ENCODE assay signal across 14 mouse cellular contexts in the genomic region with DNA sequence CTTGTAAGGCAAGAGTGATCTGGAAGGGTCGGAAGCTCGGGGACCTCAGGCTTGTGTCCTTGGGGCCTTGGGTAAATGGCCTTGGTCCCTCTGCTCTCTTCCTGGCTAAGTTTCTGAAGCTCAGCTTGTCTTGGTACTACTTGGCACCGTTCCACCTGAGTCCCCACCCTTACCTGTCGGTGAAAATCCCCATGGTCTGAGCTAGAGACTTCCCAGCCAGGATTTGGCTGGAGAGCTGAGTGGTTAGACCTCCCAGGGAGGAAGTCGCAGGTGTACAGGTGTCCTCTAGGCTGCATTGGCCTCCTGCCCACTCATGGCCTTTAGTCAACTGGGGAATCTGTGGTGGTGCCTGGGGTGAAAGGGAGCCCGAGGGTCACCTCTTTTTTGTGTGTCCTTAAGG. TPM values are rescaled to one million over a fixed set of nuclear protein-coding genes. Genes with fewer than 3 reads are reported as not detected.
DNase-seq lines count a peak whose midpoint lies in the region; ATAC-seq and TF ChIP-seq lines count a peak whose summit lies in the region.
"Had no signal": no experiment of that assay in that cellular context is flagged by ENCODE, and none has a peak within 500 bp of the region (broad histone marks: within the 10 kb centered on the region; RNA-seq: fewer than 3 reads in every experiment).

No protein-coding gene starts in this region.

- ATAC-seq in heart, embryonic 16.5 days (replicated peaks; ENCODE audit: extremely low read depth, insufficient read depth, low FRiP score) = no peak
- ATAC-seq in lung, postnatal 0 days = no peak
- ATAC-seq in stomach, embryonic 16.5 days (ENCODE audit: insufficient read depth, low FRiP score) = no peak
- ATAC-seq in forebrain, embryonic 12.5 days (ENCODE audit: low FRiP score) = no peak
- ATAC-seq: activated CD4-positive, CD25-positive, alpha-beta regulatory T cell, adult 4 months; hindbrain, postnatal 0 days had no signal

- no peaks in the 10 kb centered on the region for H3K36me3 ChIP-seq in heart, embryonic 16.5 days (ENCODE audit: control insufficient read depth, insufficient read depth)
- no peaks in the 10 kb centered on the region for H3K36me3 ChIP-seq in lung, postnatal 0 days (ENCODE audit: insufficient read depth, low read length)
- H3K36me3 ChIP-seq in stomach, embryonic 16.5 days (ENCODE audit: control insufficient read depth, insufficient read depth, low read length) = no peaks in the 10 kb centered on the region
- H3K36me3 ChIP-seq in forebrain, embryonic 12.5 days (replicated peaks) = no peaks in the 10 kb centered on the region

- peaks cover 11% of the 10 kb centered on the region for H3K4me1 ChIP-seq in heart, embryonic 16.5 days (ENCODE audit: control insufficient read depth, insufficient read depth, low read length)
- H3K4me1 ChIP-seq in lung, postnatal 0 days (ENCODE audit: insufficient read depth, low read depth, low read length) = peaks cover 7% of the 10 kb centered on the region; the same call in 1 of the 2 replicates
- peaks cover 18% of the 10 kb centered on the region for H3K4me1 ChIP-seq in embryonic fibroblast, embryonic 13.5 days (ENCODE audit: control insufficient read depth, insufficient read depth, low read length)
- H3K4me1 ChIP-seq in stomach, embryonic 16.5 days (ENCODE audit: control insufficient read depth, insufficient read depth, low read length) = peaks cover 12% of the 10 kb centered on the region
- peaks cover 2% of the 10 kb centered on the region for H3K4me1 ChIP-seq in forebrain, embryonic 12.5 days

- TF ChIP-seq CTCF in lung, postnatal 0 days (IDR thresholded peaks at IDR 0.05) = no peak
- TF ChIP-seq CTCF in embryonic fibroblast, embryonic 13.5 days (IDR thresholded peaks at IDR 0.05; ENCODE audit: borderline replicate concordance, insufficient read depth, low read length) = no peak

- no peak for TF ChIP-seq EP300 in lung, postnatal 0 days (IDR thresholded peaks at IDR 0.05)

- H3K4me2 ChIP-seq in heart, embryonic 16.5 days (ENCODE audit: low read depth, low read length) = no peak overlapping the region
- no peak overlapping the region for H3K4me2 ChIP-seq in lung, postnatal 0 days (replicated peaks; ENCODE audit: low read depth, low read length)
- no peak overlapping the region for H3K4me2 ChIP-seq in stomach, embryonic 16.5 days (ENCODE audit: low read depth, low read length)
- no peak overlapping the region for H3K4me2 ChIP-seq in forebrain, embryonic 12.5 days

- DNase-seq in heart, adult 9 months (ENCODE audit: low spot score in 2 of 2) = no peak
- DNase-seq in lung, postnatal 0 days (ENCODE audit: low spot score) = no peak
- no peak for DNase-seq in lung, postnatal 36 days
- DNase-seq: cerebellum, adult 18-20 months; thymus, postnatal 14 days had no signal

- 82% methylated on average over 6 of the region's 6 CpGs for WGBS in heart, embryonic 16.5 days
- WGBS in lung, postnatal 0 days = 77% methylated on average over 6 of the region's 6 CpGs
- WGBS in stomach, embryonic 16.5 days = 84% methylated on average over 6 of the region's 6 CpGs
- WGBS in forebrain, embryonic 12.5 days = 92% methylated on average over 6 of the region's 6 CpGs

- TF ChIP-seq POLR2A in embryonic fibroblast, embryonic 13.5 days (IDR thresholded peaks at IDR 0.05; ENCODE audit: low read depth, low read length) = no peak

- no peak overlapping the region for H3K4me3 ChIP-seq in heart, embryonic 16.5 days (ENCODE audit: low read length)
- H3K4me3 ChIP-seq in lung, postnatal 0 days (ENCODE audit: low read depth, low read length) = no peak overlapping the region
- H3K4me3 ChIP-seq in embryonic fibroblast, embryonic 13.5 days (ENCODE audit: insufficient read depth, low read length) = no peak overlapping the region
- no peak overlapping the region for H3K4me3 ChIP-seq in stomach, embryonic 16.5 days (replicated peaks; ENCODE audit: low read length)
- no peak overlapping the region for H3K4me3 ChIP-seq in forebrain, embryonic 12.5 days (replicated peaks)

- H3K9ac ChIP-seq in heart, embryonic 16.5 days (ENCODE audit: low read length) = no peak overlapping the region
- no peak overlapping the region for H3K9ac ChIP-seq in lung, postnatal 0 days (replicated peaks; ENCODE audit: low read depth)
- H3K9ac ChIP-seq in stomach, embryonic 16.5 days (ENCODE audit: low read length) = peak overlapping the region; percentile 36; the same call in 1 of the 2 replicates
- H3K9ac ChIP-seq in forebrain, embryonic 12.5 days = no peak overlapping the region
- H3K9ac ChIP-seq: liver, embryonic 14.5 days had no signal

- H3K27ac ChIP-seq in heart, embryonic 16.5 days (ENCODE audit: low read length) = peak overlapping the region; percentile 82
- peak overlapping the region; percentile 79 for H3K27ac ChIP-seq in lung, postnatal 0 days (ENCODE audit: low read length)
- peak overlapping the region; percentile 94 for H3K27ac ChIP-seq in embryonic fibroblast, embryonic 13.5 days (ENCODE audit: insufficient read depth, low read length)
- H3K27ac ChIP-seq in stomach, embryonic 16.5 days (ENCODE audit: low read length) = peak overlapping the region; percentile 82; the same call in 1 of the 2 replicates
- H3K27ac ChIP-seq in forebrain, embryonic 12.5 days = no peak overlapping the region
- H3K27ac ChIP-seq: hindbrain, postnatal 0 days; liver, embryonic 14.5 days had no signal

- no peaks in the 10 kb centered on the region for H3K9me3 ChIP-seq in heart, embryonic 16.5 days (replicated peaks; ENCODE audit: control insufficient read depth, low read length)
- no peaks in the 10 kb centered on the region for H3K9me3 ChIP-seq in lung, postnatal 0 days (ENCODE audit: low read length)
- no peaks in the 10 kb centered on the region for H3K9me3 ChIP-seq in stomach, embryonic 16.5 days (replicated peaks; ENCODE audit: control insufficient read depth, low read length)
- no peaks in the 10 kb centered on the region for H3K9me3 ChIP-seq in forebrain, embryonic 12.5 days
- H3K9me3 ChIP-seq: megakaryocyte, embryonic 14.5 days had no signal

- H3K27me3 ChIP-seq in heart, embryonic 16.5 days (ENCODE audit: control insufficient read depth, insufficient read depth, low read length) = no peaks in the 10 kb centered on the region
- no peaks in the 10 kb centered on the region for H3K27me3 ChIP-seq in lung, postnatal 0 days (replicated peaks; ENCODE audit: insufficient read depth, low read length)
- no peaks in the 10 kb centered on the region for H3K27me3 ChIP-seq in stomach, embryonic 16.5 days (ENCODE audit: control insufficient read depth, insufficient read depth, low read length)
- no peaks in the 10 kb centered on the region for H3K27me3 ChIP-seq in forebrain, embryonic 12.5 days
- H3K27me3 ChIP-seq: CH12.LX had no signal

RNA-seq across cellular contexts. Expression of a gene that starts 32.8 kb away (rescaled TPM):
- polyA plus RNA-seq in heart, embryonic 16.5 days (2015; fragmentation: Nextera tagmentation; extraction: Ambion mirVana) = 12.5 and 20.6 TPM in 2 replicates
- polyA plus RNA-seq in lung, postnatal 0 days (2015; fragmentation: Nextera tagmentation; extraction: Ambion mirVana) = 55.4 and 63.0 TPM in 2 replicates
- polyA plus RNA-seq in embryonic fibroblast, embryonic 13.5 days (2011; ENCODE audit: insufficient read length, low read depth, missing spikeins) = 73.0 and 82.3 TPM in 2 replicates
- polyA plus RNA-seq in stomach, embryonic 16.5 days (2015; fragmentation: Nextera tagmentation; extraction: Ambion mirVana) = 15.5 and 15.9 TPM in 2 replicates
- polyA plus RNA-seq in forebrain, embryonic 12.5 days (2016; fragmentation: Nextera tagmentation; extraction: Ambion mirVana) = 11.8 and 14.6 TPM in 2 replicates
- polyA plus RNA-seq: activated CD4-positive, CD25-positive, alpha-beta regulatory T cell, adult 4 months had no signal
